9 mouse cellular contexts compared by ENCODE assay signal in the genomic region with DNA sequence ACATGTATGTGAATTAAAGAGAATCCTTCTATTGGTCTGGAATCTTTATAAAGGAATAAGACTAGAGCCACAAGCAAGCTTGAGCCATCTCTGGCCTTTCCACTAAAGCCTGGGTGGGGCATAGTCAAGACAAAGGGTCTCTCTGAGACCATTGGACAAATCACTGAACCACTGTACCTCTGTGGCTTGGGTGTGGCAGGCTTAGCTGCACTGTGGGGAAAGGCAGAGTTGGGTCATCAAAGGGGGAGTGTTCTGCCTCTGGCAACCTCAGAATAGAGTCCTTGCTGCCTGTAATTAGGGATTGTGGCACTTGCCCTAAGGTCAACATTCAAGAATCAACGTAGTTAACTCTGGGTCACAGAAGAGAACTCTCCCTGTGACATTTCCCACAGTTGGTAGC. TPM values are rescaled to one million over a fixed set of nuclear protein-coding genes. Genes with fewer than 3 reads are reported as not detected.
DNase-seq lines count a peak whose midpoint lies in the region; ATAC-seq and TF ChIP-seq lines count a peak whose summit lies in the region.
"Had no signal": no experiment of that assay in that cellular context is flagged by ENCODE, and none has a peak within 500 bp of the region (broad histone marks: within the 10 kb centered on the region; RNA-seq: fewer than 3 reads in every experiment).

No protein-coding gene starts in this region.

- no peaks in the 10 kb centered on the region for H3K9me3 ChIP-seq in embryonic facial prominence, embryonic 12.5 days
- no peaks in the 10 kb centered on the region for H3K9me3 ChIP-seq in liver, embryonic 16.5 days (replicated peaks; ENCODE audit: control insufficient read depth, low read length)

- H3K4me2 ChIP-seq in embryonic facial prominence, embryonic 12.5 days (replicated peaks), result no peak overlapping the region
- peak overlapping the region; percentile 90 for H3K4me2 ChIP-seq in liver, embryonic 16.5 days (ENCODE audit: low read depth, low read length)

- H3K4me3 ChIP-seq in gastrocnemius, adult 2 months, result no peak overlapping the region
- H3K4me3 ChIP-seq in embryonic facial prominence, embryonic 12.5 days, result no peak overlapping the region
- H3K4me3 ChIP-seq in liver, embryonic 16.5 days (ENCODE audit: low read depth, low read length), result no peak overlapping the region

- no peaks in the 10 kb centered on the region for H3K36me3 ChIP-seq in embryonic facial prominence, embryonic 12.5 days
- no peaks in the 10 kb centered on the region for H3K36me3 ChIP-seq in liver, embryonic 16.5 days (ENCODE audit: control insufficient read depth, insufficient read depth)

- DNase-seq in gastrocnemius, adult 2 months, result no peak
- DNase-seq in gastrocnemius, postnatal 36 days, result no peak
- peak; percentile 20 for DNase-seq in 3T3-L1 (ENCODE audit: low read depth, low spot score)
- no peak for DNase-seq in urinary bladder, adult 2 months (ENCODE audit: low spot score)
- no peak for DNase-seq in kidney, postnatal 14 days
- no peak for DNase-seq in testis, postnatal 14 days (ENCODE audit: low spot score)
- DNase-seq: cerebellum, postnatal 10 days had no signal

- peak overlapping the region; percentile 57 for H3K27ac ChIP-seq in gastrocnemius, adult 2 months
- H3K27ac ChIP-seq in embryonic facial prominence, embryonic 12.5 days, result peak overlapping the region; percentile 88; the same call in 1 of the 2 replicates
- H3K27ac ChIP-seq in liver, embryonic 16.5 days (ENCODE audit: low read length), result peak overlapping the region; percentile 91

- H3K4me1 ChIP-seq in embryonic facial prominence, embryonic 12.5 days, result peaks cover 10% of the 10 kb centered on the region
- H3K4me1 ChIP-seq in liver, embryonic 16.5 days (ENCODE audit: control insufficient read depth, low read depth, low read length), result peaks cover 69% of the 10 kb centered on the region

- no peak for ATAC-seq in embryonic facial prominence, embryonic 12.5 days (ENCODE audit: insufficient number of reproducible peaks, insufficient read depth, low FRiP score, low TSS enrichment)
- no peak for ATAC-seq in liver, embryonic 16.5 days (ENCODE audit: low read depth)

- intact Hi-C loops in gastrocnemius, adult 2 months (cut with DNase I), result no loop called here
- intact Hi-C loops in gastrocnemius, postnatal 36 days (cut with DNase I), result no loop called here

- H3K27me3 ChIP-seq in embryonic facial prominence, embryonic 12.5 days, result no peaks in the 10 kb centered on the region
- H3K27me3 ChIP-seq in liver, embryonic 16.5 days (ENCODE audit: control insufficient read depth, insufficient read depth, low read depth, low read length), result no peaks in the 10 kb centered on the region

- no peak overlapping the region for H3K9ac ChIP-seq in embryonic facial prominence, embryonic 12.5 days
- H3K9ac ChIP-seq in liver, embryonic 16.5 days (ENCODE audit: low read depth, low read length), result no peak overlapping the region; the same call in 1 of the 2 replicates

- WGBS in embryonic facial prominence, embryonic 12.5 days, result 17% methylated on average over 1 of the region's 1 CpGs
- WGBS in liver, embryonic 16.5 days (ENCODE audit: insufficient replicate concordance), result 49% methylated on average over 1 of the region's 1 CpGs

- TF ChIP-seq CTCF in gastrocnemius, adult 2 months (IDR thresholded peaks at IDR 0.05), result no peak

RNA-seq across cellular contexts. Expression of a gene that starts 18.2 kb away (rescaled TPM):
- total RNA-seq in gastrocnemius, adult 2 months (2021), result 10 to 100 TPM; 10.9 to 33.9 TPM
- total RNA-seq in gastrocnemius, postnatal 36 days (2021), result 10 to 100 TPM; 26.3 to 28.7 TPM
- 8.8 and 11.6 TPM in 2 replicates for polyA plus RNA-seq in embryonic facial prominence, embryonic 12.5 days (2016; fragmentation: Nextera tagmentation; extraction: Ambion mirVana)
- polyA plus RNA-seq in liver, embryonic 16.5 days (2015; fragmentation: Nextera tagmentation; extraction: Ambion mirVana), result 19.2 and 25.5 TPM in 2 replicates
- 190 and 197 TPM in 2 replicates for polyA plus RNA-seq in urinary bladder, adult 2 months (2012; rRNA removed)

RNA-seq across cellular contexts. Expression of a gene that starts 56.6 kb away (rescaled TPM):
- under 1 TPM in 1 of 2 experiments, not detected in 1; 0.13 TPM for total RNA-seq in gastrocnemius, adult 2 months (2021)
- under 1 TPM; 0.10 to 0.20 TPM for total RNA-seq in gastrocnemius, postnatal 36 days (2021)
- polyA plus RNA-seq in embryonic facial prominence, embryonic 12.5 days (2016; fragmentation: Nextera tagmentation; extraction: Ambion mirVana), result 0.09 TPM in 2 replicates
- 0.04 and 0.07 TPM in 2 replicates for polyA plus RNA-seq in liver, embryonic 16.5 days (2015; fragmentation: Nextera tagmentation; extraction: Ambion mirVana)
- 0.87 and 1.0 TPM in 2 replicates for polyA plus RNA-seq in urinary bladder, adult 2 months (2012; rRNA removed)
